Mouse (Mus musculus): Measurements from ENCODE around the gene Baiap2l1.

Gene Baiap2l1

GRCm38 (mm10) chr5:144256541-144256870 lies 101.4 kb downstream of the Baiap2l1 start:
- no peak for DNase-seq

- DNase-seq = peak; percentile 36 to 48
These were observed 102.0 kb downstream of the Baiap2l1 start for GRCm38 (mm10) chr5:144255632-144256540.

- DNase-seq = peak; percentile 78 to 82
These were observed 102.9 kb downstream of the Baiap2l1 start for GRCm38 (mm10) chr5:144254811-144255631.

GRCm38 (mm10) chr5:144254122-144254810 lies 103.6 kb downstream of the Baiap2l1 start:
- DNase-seq = peak; percentile 56 to 58

- no peak for DNase-seq
These were observed 104.7 kb downstream of the Baiap2l1 start for GRCm38 (mm10) chr5:144253212-144253611.

- DNase-seq = peak in 1 of 2 experiments; percentile 25
These were observed 105.9 kb downstream of the Baiap2l1 start for GRCm38 (mm10) chr5:144251876-144252577.

GRCm38 (mm10) chr5:144249871-144250270 lies 108.0 kb downstream of the Baiap2l1 start:
- no peak for DNase-seq

GRCm38 (mm10) chr5:144247906-144248585 lies 109.9 kb downstream of the Baiap2l1 start:
- no peak for DNase-seq

GRCm38 (mm10) chr5:144247307-144247706 lies 110.6 kb downstream of the Baiap2l1 start:
- no peak for DNase-seq

GRCm38 (mm10) chr5:144246669-144247068 lies 111.2 kb downstream of the Baiap2l1 start:
- no peak for DNase-seq

GRCm38 (mm10) chr5:144245592-144245991 lies 112.3 kb downstream of the Baiap2l1 start:
- DNase-seq = no peak

GRCm38 (mm10) chr5:144243901-144244487 lies 113.9 kb downstream of the Baiap2l1 start, which contains the start of gene Bri3:
Gene Bri3 (plus strand): TSS chr5:144244437.
- no peak for DNase-seq

GRCm38 (mm10) chr5:144238969-144239368 lies 118.9 kb downstream of the Baiap2l1 start:
- DNase-seq = no peak

GRCm38 (mm10) chr5:144234714-144235113 lies 123.2 kb downstream of the Baiap2l1 start:
- DNase-seq = no peak

- DNase-seq = no peak
These were observed 123.7 kb downstream of the Baiap2l1 start for GRCm38 (mm10) chr5:144234222-144234621.

GRCm38 (mm10) chr5:144232531-144232930 lies 125.4 kb downstream of the Baiap2l1 start:
- DNase-seq = no peak

- DNase-seq = no peak
These were observed 126.5 kb downstream of the Baiap2l1 start for GRCm38 (mm10) chr5:144231410-144231809.

- no peak for DNase-seq
These were observed 127.7 kb downstream of the Baiap2l1 start for GRCm38 (mm10) chr5:144230216-144230615.

- DNase-seq = no peak
These were observed 131.7 kb downstream of the Baiap2l1 start for GRCm38 (mm10) chr5:144226220-144226619.

GRCm38 (mm10) chr5:144223899-144224816 lies 133.8 kb downstream of the Baiap2l1 start:
- no peak for DNase-seq
